Mouse (Mus musculus): ENCODE data around the gene Nfkbib. TPM values are rescaled to one million over a fixed set of nuclear protein-coding genes. Genes with fewer than 3 reads are reported as not detected.

Gene Nfkbib
- total RNA-seq, 2 experiments from 2014 or later: 33.2 to 34.9 TPM

- DNase-seq (ENCODE audit: low spot score): no peak
Observed at GRCm38 (mm10) chr7:28720753-28721537, 46.4 kb downstream of the Nfkbib start.

- DNase-seq (ENCODE audit: low spot score): no peak
Observed at GRCm38 (mm10) chr7:28719650-28720049, 47.7 kb downstream of the Nfkbib start.

GRCm38 (mm10) chr7:28719159-28719558 lies 48.2 kb downstream of the Nfkbib start:
- DNase-seq (ENCODE audit: low spot score): no peak

- no peak for DNase-seq (ENCODE audit: low spot score)
Observed at GRCm38 (mm10) chr7:28717726-28718125, 49.6 kb downstream of the Nfkbib start.

GRCm38 (mm10) chr7:28716590-28717281 lies 50.6 kb downstream of the Nfkbib start, which contains the start of gene Fbxo17:
Gene Fbxo17 (plus strand): TSS chr7:28716804.
- DNase-seq (ENCODE audit: low spot score): peak; percentile 69

GRCm38 (mm10) chr7:28715598-28715997 lies 51.7 kb downstream of the Nfkbib start:
- DNase-seq (ENCODE audit: low spot score): no peak

GRCm38 (mm10) chr7:28714667-28715066 lies 52.6 kb downstream of the Nfkbib start:
- no peak for DNase-seq (ENCODE audit: low spot score)

GRCm38 (mm10) chr7:28710962-28711361 lies 56.4 kb downstream of the Nfkbib start:
- DNase-seq (ENCODE audit: low spot score): no peak

- DNase-seq (ENCODE audit: low spot score): no peak
Observed at GRCm38 (mm10) chr7:28709454-28709853, 57.9 kb downstream of the Nfkbib start.

Other genes starting within 250 kb of the Nfkbib start
- not detected for gene Ifnl3, start 244.7 kb downstream of the Nfkbib start, total RNA-seq (2021)
- gene Sycn, start 226.6 kb downstream of the Nfkbib start, total RNA-seq (2021): not detected
- not detected for gene Nccrp1, start 220.3 kb downstream of the Nfkbib start, total RNA-seq (2021)
- 10 to 100 TPM; 13.8 to 15.2 TPM for gene Samd4b, start 169.4 kb downstream of the Nfkbib start, total RNA-seq (2021)
- 1 to 10 TPM; 2.2 to 3.8 TPM for gene Pak4, start 169.3 kb downstream of the Nfkbib start, total RNA-seq (2021)
- gene Acp7, start 136.2 kb downstream of the Nfkbib start, total RNA-seq (2021): not detected
- gene Fbxo27, start 74.7 kb downstream of the Nfkbib start, total RNA-seq (2021): under 1 TPM; 0.34 to 0.76 TPM
- 1 to 10 TPM; 3.5 to 3.8 TPM for gene Fbxo17, start 50.7 kb downstream of the Nfkbib start, total RNA-seq (2021)
- 10 to 100 TPM; 43.8 to 44.0 TPM for gene Mrps12, start 25.7 kb downstream of the Nfkbib start, total RNA-seq (2021)
- gene Sars2, start 25.5 kb downstream of the Nfkbib start, total RNA-seq (2021): 10 to 100 TPM; 12.3 to 14.0 TPM
- not detected for gene Ccer2, start 11.3 kb downstream of the Nfkbib start, total RNA-seq (2021)
- gene Sirt2, start 777 bp downstream of the Nfkbib start, total RNA-seq (2021): 10 to 100 TPM; 95.9 to 98.2 TPM
- under 1 TPM; 0.45 to 0.46 TPM for gene Rinl, start 21.5 kb upstream of the Nfkbib start, total RNA-seq (2021)
- 100 to 1,000 TPM; 110 to 131 TPM for gene Hnrnpl, start 41.0 kb upstream of the Nfkbib start, total RNA-seq (2021)
- gene Ech1, start 57.7 kb upstream of the Nfkbib start, total RNA-seq (2021): 100 to 1,000 TPM; 227 to 344 TPM
- 1 to 10 TPM; 1.7 to 3.9 TPM for gene Lgals4, start 66.3 kb upstream of the Nfkbib start, total RNA-seq (2021)
- under 1 TPM in 1 of 2 experiments, not detected in 1; 0.66 TPM for gene Lgals7, start 96.3 kb upstream of the Nfkbib start, total RNA-seq (2021)
- gene Capn12, start 113.9 kb upstream of the Nfkbib start, total RNA-seq (2021): under 1 TPM; 0.09 TPM
- 10 to 100 TPM; 29.6 to 46.1 TPM for gene Actn4, start 194.8 kb upstream of the Nfkbib start, total RNA-seq (2021)
- 100 to 1,000 TPM; 128 TPM for gene Eif3k, start 214.4 kb upstream of the Nfkbib start, total RNA-seq (2021)
- gene Map4k1, start 214.5 kb upstream of the Nfkbib start, total RNA-seq (2021): under 1 TPM; 0.24 to 0.59 TPM

Measured in gastrocnemius, adult 18-20 months (tissue).